Mouse (Mus musculus): ENCODE measurements around the gene Olfr452. TPM values are rescaled to one million over a fixed set of nuclear protein-coding genes. Genes with fewer than 3 reads are reported as not detected.

Olfr452 gene
- not detected for total RNA-seq (2022)

GRCm38 (mm10) chr6:42784793-42785192, at the start of gene Olfr452:
TSS of gene Olfr452 (plus strand) at chr6:42785093.
- DNase-seq (ENCODE audit: low spot score in 2 of 2): no peak

- DNase-seq (ENCODE audit: low spot score in 2 of 2): no peak
Observed at GRCm38 (mm10) chr6:42739071-42739470, 45.8 kb upstream of the Olfr452 start, which contains the start of gene Olfr453. TSS of gene Olfr453 (plus strand) at chr6:42739371.

GRCm38 (mm10) chr6:42742303-42742702, 42.6 kb upstream of the Olfr452 start:
- DNase-seq (ENCODE audit: low spot score in 2 of 2): no peak

- no peak for DNase-seq (ENCODE audit: low spot score in 2 of 2)
Observed at GRCm38 (mm10) chr6:42747846-42748245, 37.0 kb upstream of the Olfr452 start.

GRCm38 (mm10) chr6:42756104-42756503, 28.8 kb upstream of the Olfr452 start, which contains the start of gene Olfr38:
TSS of gene Olfr38 (plus strand) at chr6:42756404.
- no peak for DNase-seq (ENCODE audit: low spot score in 2 of 2)

- DNase-seq (ENCODE audit: low spot score in 2 of 2): no peak
Observed at GRCm38 (mm10) chr6:42777066-42777465, 7.8 kb upstream of the Olfr452 start.

- no peak for DNase-seq (ENCODE audit: low spot score in 2 of 2)
Observed at GRCm38 (mm10) chr6:42790247-42790948, 5.5 kb downstream of the Olfr452 start.

GRCm38 (mm10) chr6:42790949-42791556, 6.2 kb downstream of the Olfr452 start:
- DNase-seq (ENCODE audit: low spot score in 2 of 2): peak in 1 of 2 experiments; percentile 25

- DNase-seq (ENCODE audit: low spot score in 2 of 2): no peak
Observed at GRCm38 (mm10) chr6:42794982-42795381, 10.1 kb downstream of the Olfr452 start.

GRCm38 (mm10) chr6:42811639-42812038, 26.7 kb downstream of the Olfr452 start, which contains the start of gene Olfr450:
TSS of gene Olfr450 (plus strand) at chr6:42811939.
- no peak for DNase-seq (ENCODE audit: low spot score in 2 of 2)

- DNase-seq (ENCODE audit: low spot score in 2 of 2): no peak
Observed at GRCm38 (mm10) chr6:42834084-42834483, 49.2 kb downstream of the Olfr452 start, which contains the start of gene Olfr449. TSS of gene Olfr449 (plus strand) at chr6:42834384.

Other genes with a start within 250 kb of the Olfr452 start
- not detected for gene Olfr455, start 237.5 kb upstream of the Olfr452 start, total RNA-seq (2022)
- gene Tcaf3, start 187.4 kb upstream of the Olfr452 start, total RNA-seq (2022): not detected
- under 1 TPM; 0.40 to 0.91 (median 0.58) TPM for gene Tcaf2, start 139.8 kb upstream of the Olfr452 start, total RNA-seq (2022)
- 100 to 1,000 TPM; 212 to 230 (median 223) TPM for gene Tcaf1, start 75.0 kb upstream of the Olfr452 start, total RNA-seq (2022)
- gene Olfr453, start 45.7 kb upstream of the Olfr452 start, total RNA-seq (2022): not detected
- not detected for gene Olfr38, start 28.7 kb upstream of the Olfr452 start, total RNA-seq (2022)
- not detected for gene Olfr450, start 26.8 kb downstream of the Olfr452 start, total RNA-seq (2022)
- not detected for gene Olfr449, start 49.3 kb downstream of the Olfr452 start, total RNA-seq (2022)
- gene Olfr448, start 105.3 kb downstream of the Olfr452 start, total RNA-seq (2022): not detected
- gene Olfr447, start 123.8 kb downstream of the Olfr452 start, total RNA-seq (2022): not detected
- gene Olfr446, start 136.3 kb downstream of the Olfr452 start, total RNA-seq (2022): not detected
- not detected for gene Olfr444, start 164.0 kb downstream of the Olfr452 start, total RNA-seq (2022)

Measured in left cerebral cortex, adult 8-10 months (tissue).